Mouse (Mus musculus) forebrain, embryonic 13.5 days (tissue): ENCODE data around the gene Pfdn6. TPM values are rescaled to one million over a fixed set of nuclear protein-coding genes. Genes with fewer than 3 reads are reported as not detected.

Experiments
- ATAC-seq: fragments of 200-750 bp; cut with Nextera tagmentation; 2 replicates; pipeline ENCODE4 v1.8.0; 2017
- H3K27ac ChIP-seq: fragments of 300-500 bp; sonication (generic); 2 replicates; pipeline ENCODE4 v1.5.1; 2015; ENCODE audit warnings: inconsistent platforms, mild to moderate bottlenecking, moderate library complexity
- H3K27me3 ChIP-seq: fragments of 300-500 bp; sonication (generic); 2 replicates; pipeline ENCODE4 v1.6.1; 2015; ENCODE audit warnings: mild to moderate bottlenecking, inconsistent platforms
- H3K36me3 ChIP-seq: fragments of 300-500 bp; sonication (generic); 2 replicates; pipeline ENCODE4 v1.6.1; 2015; ENCODE audit warnings: mild to moderate bottlenecking, inconsistent platforms; ENCODE audit not compliant: poor library complexity, severe bottlenecking
- H3K4me1 ChIP-seq: fragments of 300-500 bp; sonication (generic); 2 replicates; pipeline ENCODE4 v1.6.1; 2015; ENCODE audit warnings: inconsistent platforms
- H3K4me2 ChIP-seq: fragments of 300-500 bp; sonication (generic); 2 replicates; pipeline ENCODE4 v1.6.1; 2015; ENCODE audit warnings: inconsistent platforms, mild to moderate bottlenecking, moderate library complexity
- H3K4me3 ChIP-seq: fragments of 300-500 bp; sonication (generic); 2 replicates; pipeline ENCODE4 v1.5.1; 2015; ENCODE audit warnings: mild to moderate bottlenecking, inconsistent platforms
- H3K9ac ChIP-seq: fragments of 300-500 bp; sonication (generic); 2 replicates; pipeline ENCODE4 v1.6.1; 2015; ENCODE audit warnings: mild to moderate bottlenecking, inconsistent platforms
- H3K9me3 ChIP-seq: fragments of 300-500 bp; sonication (generic); replicated peaks from 2 replicates; pipeline ENCODE4 v1.6.1; 2016; ENCODE audit warnings: inconsistent platforms
- WGBS: fragments of 180-500 bp; shearing (Covaris S2); methylation state at CpG from one replicate; pipeline ENCODE4 v1.1.7; 2015; 5-methylcytosine and 5-hydroxymethylcytosine counted together
- polyA plus RNA-seq: library from polyadenylated mRNA; unstranded; fragments of >200 nt; fragmentation: Nextera tagmentation; extraction: Ambion mirVana; gene quantifications from 2 replicates; pipeline ENCODE4 v1.2.1, GENCODE M21; 2015

Gene Pfdn6
- polyA plus RNA-seq, 1 experiment from 2014 or later: 214 TPM

GRCm38 (mm10) chr17:33940981-33941380 lies 838 bp upstream of the Pfdn6 start:
- H3K36me3 ChIP-seq: peaks cover 60% of the 10 kb centered on the region
- no peaks in the 10 kb centered on the region for H3K27me3 ChIP-seq
- ATAC-seq: peak; percentile 3; the same call in 1 of the 2 replicates
- peak overlapping the region; percentile 81 for H3K9ac ChIP-seq
- no peak overlapping the region for H3K27ac ChIP-seq
- H3K4me3 ChIP-seq: peak overlapping the region; percentile 77
- WGBS: 4% methylated on average over 26 of the region's 26 CpGs
- H3K4me2 ChIP-seq: peak overlapping the region; percentile 97
- no peaks in the 10 kb centered on the region for H3K9me3 ChIP-seq
- peaks cover 24% of the 10 kb centered on the region for H3K4me1 ChIP-seq

- Histone ChIP-seq H3K9me3 (no peaks in the 10 kb centered on the region), H3K36me3 (peaks cover 59% of the 10 kb centered on the region), H3K4me1 (peaks cover 24% of the 10 kb centered on the region), H3K27ac (no peak overlapping the region), H3K4me3 (peak overlapping the region; percentile 77), H3K4me2 (peak overlapping the region; percentile 97), H3K27me3 (no peaks in the 10 kb centered on the region), H3K9ac (no peak overlapping the region)
- WGBS: 86% methylated on average over 11 of the region's 11 CpGs
- ATAC-seq: no peak
Measured at GRCm38 (mm10) chr17:33938783-33939182, 1.4 kb downstream of the Pfdn6 start.

DNA sequence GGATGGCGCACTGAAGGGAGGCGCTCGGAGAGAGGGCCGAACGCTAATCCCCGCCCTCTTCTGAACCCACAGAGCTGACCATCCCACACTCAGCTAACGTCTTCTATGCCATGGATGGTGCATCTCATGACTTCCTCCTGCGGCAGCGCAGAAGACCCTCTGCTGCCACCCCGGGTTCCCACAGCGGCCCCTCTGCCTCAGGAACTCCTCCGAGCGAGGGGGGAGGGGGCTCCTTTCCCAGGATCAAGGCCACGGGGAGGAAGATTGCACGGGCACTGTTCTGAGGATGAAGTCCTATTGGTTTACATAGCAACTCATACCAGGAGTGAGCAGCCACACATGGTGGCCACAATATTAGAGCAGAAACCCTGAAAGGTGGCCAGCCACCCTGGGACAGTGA lies 3.1 kb downstream of the Pfdn6 start:
- Histone ChIP-seq H3K9me3 (no peaks in the 10 kb centered on the region), H3K4me1 (peaks cover 22% of the 10 kb centered on the region), H3K27me3 (no peaks in the 10 kb centered on the region), H3K27ac (no peak overlapping the region), H3K36me3 (peaks cover 66% of the 10 kb centered on the region), H3K4me2 (no peak overlapping the region), H3K4me3 (no peak overlapping the region), H3K9ac (no peak overlapping the region)
- WGBS: 85% methylated on average over 15 of the region's 15 CpGs
- ATAC-seq: no peak

DNA sequence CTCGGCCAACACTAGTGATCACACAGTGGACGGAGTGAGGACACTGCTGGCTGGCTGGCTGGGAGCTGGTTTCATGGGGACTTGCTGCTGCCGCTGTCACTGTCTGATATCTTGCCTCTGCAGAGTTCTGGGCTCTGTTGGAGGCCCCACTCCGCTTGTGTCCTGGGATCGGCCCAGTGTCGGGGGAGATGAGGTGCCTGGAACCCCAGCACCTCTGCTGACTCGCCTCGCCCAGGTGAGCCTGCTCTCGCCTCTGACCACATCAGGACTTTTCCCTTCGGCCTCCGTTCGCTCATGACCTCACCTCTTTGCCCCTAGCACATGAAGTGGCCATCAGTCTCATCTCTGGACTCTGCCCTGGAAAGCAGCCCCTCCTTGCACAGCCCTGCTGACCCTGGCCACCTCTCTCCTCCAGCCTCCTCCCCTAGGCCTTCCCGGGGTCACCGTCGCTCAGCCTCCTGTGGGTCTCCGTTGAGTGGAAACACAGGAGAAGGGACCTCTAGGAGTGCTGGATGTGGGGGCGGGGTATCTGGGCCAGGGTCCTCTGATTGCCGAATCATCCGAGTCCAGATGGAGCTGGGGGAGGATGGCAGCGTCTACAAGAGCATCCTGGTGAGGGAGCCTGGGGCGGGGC lies 4.6 kb downstream of the Pfdn6 start:
- Histone ChIP-seq H3K4me3 (0 out of 2 replicates have a peak overlapping the region, but pooled peaks have one; percentile 1), H3K27ac (no peak overlapping the region), H3K4me2 (no peak overlapping the region), H3K9me3 (no peaks in the 10 kb centered on the region), H3K9ac (peak overlapping the region; percentile 13; the same call in 1 of the 2 replicates), H3K36me3 (peaks cover 68% of the 10 kb centered on the region), H3K4me1 (peaks cover 21% of the 10 kb centered on the region), H3K27me3 (0 out of 2 replicates have a peak, but pooled peaks cover 2% of the 10 kb centered on the region)
- 91% methylated on average over 21 of the region's 21 CpGs for WGBS
- no peak for ATAC-seq

GRCm38 (mm10) chr17:33932970-33933369 lies 7.2 kb downstream of the Pfdn6 start:
- Histone ChIP-seq H3K9ac (no peak overlapping the region), H3K4me2 (no peak overlapping the region), H3K4me1 (peaks cover 24% of the 10 kb centered on the region), H3K36me3 (peaks cover 58% of the 10 kb centered on the region), H3K27me3 (0 out of 2 replicates have a peak, but pooled peaks cover 2% of the 10 kb centered on the region), H3K4me3 (no peak overlapping the region), H3K27ac (no peak overlapping the region), H3K9me3 (no peaks in the 10 kb centered on the region)
- no peak for ATAC-seq
- 96% methylated on average over 15 of the region's 15 CpGs for whole genome bisulfite sequencing

- ATAC-seq: no peak
- Histone ChIP-seq H3K9ac (no peak overlapping the region), H3K27ac (no peak overlapping the region), H3K27me3 (0 out of 2 replicates have a peak, but pooled peaks cover 2% of the 10 kb centered on the region), H3K4me2 (no peak overlapping the region), H3K36me3 (peaks cover 59% of the 10 kb centered on the region), H3K4me1 (peaks cover 29% of the 10 kb centered on the region), H3K4me3 (no peak overlapping the region), H3K9me3 (no peaks in the 10 kb centered on the region)
- WGBS: 88% methylated on average over 14 of the region's 14 CpGs
Measured at GRCm38 (mm10) chr17:33932448-33932847, 7.7 kb downstream of the Pfdn6 start.

GRCm38 (mm10) chr17:33931947-33932346 lies 8.2 kb downstream of the Pfdn6 start:
- no peaks in the 10 kb centered on the region for H3K9me3 ChIP-seq
- 91% methylated on average over 11 of the region's 11 CpGs for WGBS

GRCm38 (mm10) chr17:33931159-33931866 lies 8.8 kb downstream of the Pfdn6 start:
- Histone ChIP-seq H3K9ac (peak overlapping the region; percentile 94), H3K27me3 (0 out of 2 replicates have a peak, but pooled peaks cover 2% of the 10 kb centered on the region), H3K27ac (no peak overlapping the region), H3K4me2 (peak overlapping the region; percentile 99), H3K36me3 (peaks cover 51% of the 10 kb centered on the region), H3K4me1 (peaks cover 29% of the 10 kb centered on the region), H3K9me3 (no peaks in the 10 kb centered on the region), H3K4me3 (peak overlapping the region; percentile 87)
- no peak for ATAC-seq
- 36% methylated on average over 15 of the region's 18 CpGs for WGBS

More at GRCm38 (mm10) chr17:33931947-33932346, 8.2 kb downstream of the Pfdn6 start:
- Histone ChIP-seq H3K4me2 (no peak overlapping the region), H3K36me3 (peaks cover 54% of the 10 kb centered on the region), H3K27me3 (0 out of 2 replicates have a peak, but pooled peaks cover 2% of the 10 kb centered on the region), H3K4me3 (no peak overlapping the region), H3K27ac (no peak overlapping the region), H3K9ac (no peak overlapping the region), H3K4me1 (peaks cover 29% of the 10 kb centered on the region)
- ATAC-seq: no peak

DNA sequence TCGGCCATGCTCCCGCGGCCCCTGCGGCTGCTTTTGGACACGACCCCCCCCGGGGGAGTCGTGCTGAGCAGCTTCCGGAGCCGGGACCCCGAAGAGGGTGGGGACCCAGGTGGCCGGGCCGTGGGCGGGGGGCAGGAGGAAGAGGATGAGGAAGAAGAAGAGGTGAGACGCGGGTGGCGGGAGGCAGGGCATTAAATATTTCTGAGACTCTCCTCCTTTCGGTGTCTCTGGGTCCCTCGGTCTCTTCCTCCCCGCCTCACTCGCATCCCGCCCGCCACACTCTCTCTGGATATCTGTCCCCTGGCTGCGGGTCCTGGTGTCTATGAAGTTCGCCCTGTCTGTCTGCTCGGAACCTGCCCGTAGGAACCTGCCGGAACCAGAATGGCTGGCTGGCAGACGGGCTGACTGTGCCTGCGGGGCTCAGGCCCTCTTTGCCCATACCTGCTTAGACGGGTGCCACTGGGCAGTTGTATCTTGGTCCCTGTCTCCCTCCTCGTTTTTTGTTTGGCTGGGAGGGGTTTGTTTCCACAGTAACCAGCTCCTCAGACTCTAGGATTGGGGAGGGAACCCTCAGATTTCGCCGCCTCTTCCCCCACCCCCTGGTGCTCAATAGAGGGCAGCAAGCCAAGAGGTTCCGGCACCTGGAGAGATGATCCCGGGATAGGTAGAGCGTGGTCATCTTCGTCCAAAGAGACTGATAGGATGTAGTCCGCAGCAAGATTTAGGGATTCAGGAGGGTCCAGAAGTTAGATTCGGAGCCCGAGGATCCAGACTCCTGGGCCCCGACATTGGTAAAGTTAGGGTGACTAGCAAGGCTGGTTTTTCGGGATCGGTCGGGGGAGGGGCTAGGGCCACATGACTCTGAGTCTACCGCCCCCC lies 9.6 kb downstream of the Pfdn6 start:
- ATAC-seq: no peak
- H3K36me3 ChIP-seq: peaks cover 49% of the 10 kb centered on the region
- peak overlapping the region; percentile 95 for H3K27ac ChIP-seq
- H3K4me1 ChIP-seq: peaks cover 29% of the 10 kb centered on the region
- peak overlapping the region; percentile 99 for H3K4me2 ChIP-seq
- H3K27me3 ChIP-seq: 0 out of 2 replicates have a peak, but pooled peaks cover 2% of the 10 kb centered on the region
- peak overlapping the region; percentile 87 for H3K4me3 ChIP-seq
- under 1% methylated on average over 30 of the region's 45 CpGs for WGBS
- H3K9me3 ChIP-seq: no peaks in the 10 kb centered on the region
- peak overlapping the region; percentile 94 for H3K9ac ChIP-seq

DNA sequence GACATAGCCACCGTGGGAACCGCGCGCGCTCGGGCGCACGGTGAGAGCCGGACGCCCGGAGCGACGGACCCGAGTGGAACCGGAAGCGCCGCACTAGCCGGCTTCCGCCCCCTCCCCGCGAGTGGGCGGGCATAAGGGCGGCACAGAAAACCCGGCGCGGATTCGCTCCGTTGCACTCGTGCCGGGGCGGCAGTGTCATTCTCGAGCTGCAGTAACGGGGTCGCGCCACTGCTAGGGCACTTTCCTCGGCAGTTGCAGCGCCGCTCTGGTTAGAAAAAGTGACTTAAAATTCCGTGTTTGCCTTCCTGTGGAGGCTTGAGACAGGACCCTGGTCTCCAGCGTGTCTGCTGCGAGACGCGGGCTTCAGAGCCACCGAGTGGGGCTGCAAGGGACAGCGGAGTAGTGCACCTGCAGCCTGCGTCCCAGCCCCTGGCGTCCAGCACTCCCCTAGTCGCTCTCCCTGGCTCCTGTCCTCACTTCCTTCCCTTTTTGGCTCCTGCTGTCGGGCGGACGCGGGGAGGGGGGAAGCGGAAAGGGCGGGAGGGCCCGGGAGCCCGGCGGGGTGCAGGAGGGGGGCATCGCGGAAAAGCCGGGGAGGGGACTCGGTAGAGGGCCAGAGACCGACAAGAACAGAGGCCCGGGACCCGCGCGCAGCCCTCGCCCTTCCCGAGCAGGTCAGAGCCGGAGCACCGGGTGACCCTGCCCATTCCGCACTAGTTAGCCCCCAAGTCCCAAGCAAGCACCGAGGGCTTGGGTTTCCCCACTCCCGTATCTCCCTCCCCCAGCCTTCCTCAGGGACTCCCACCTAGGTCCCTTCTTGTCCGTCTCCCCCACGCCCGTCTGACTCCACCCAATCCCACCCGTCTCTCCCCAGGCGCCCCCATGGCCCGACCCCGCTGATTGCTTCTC lies 10.5 kb downstream of the Pfdn6 start, which contains the start of gene Rgl2:
Gene Rgl2, plus strand, starts transcription at position 173 of the 909 bp plus-strand sequence.
- H3K36me3 ChIP-seq: peaks cover 40% of the 10 kb centered on the region
- under 1% methylated on average over 73 of the region's 80 CpGs for WGBS

More for the DNA sequence above, 10.5 kb downstream of the Pfdn6 start, which contains the start of gene Rgl2:
- peak within 1 kb of the TSS; percentile 87 for H3K4me3 ChIP-seq
- H3K4me1 ChIP-seq: peaks cover 29% of the 10 kb centered on the region
- H3K27me3 ChIP-seq: 0 out of 2 replicates have a peak, but pooled peaks cover 2% of the 10 kb centered on the region
- peak; percentile 91 for ATAC-seq
- H3K9me3 ChIP-seq: no peaks in the 10 kb centered on the region
- peak within 1 kb of the TSS; percentile 99 for H3K4me2 ChIP-seq
- peak within 1 kb of the TSS; percentile 94 for H3K9ac ChIP-seq
- peak within 1 kb of the TSS; percentile 95 for H3K27ac ChIP-seq
